Mouse (Mus musculus): ENCODE results near the gene St8sia2. TPM values are rescaled to one million over a fixed set of nuclear protein-coding genes. Genes with fewer than 3 reads are reported as not detected.

The St8sia2 gene
- not detected for total RNA-seq (2023)

GRCm38 (mm10) chr7:74013601-74014175, at the start of gene St8sia2:
Gene St8sia2 (minus strand): TSS chr7:74013690.

Measured in B cell, adult 67 days (primary cell).